Mouse (Mus musculus) kidney, postnatal 25 days (tissue): ENCODE measurements around the gene 4921504E06Rik.

Experiments used
- DNase-seq, 2 experiments: peaks; one replicate each; pipeline ENCODE4 v3.0.0; 2021; ENCODE audit warnings: mixed read lengths in 2 of 2

The 4921504E06Rik gene

GRCm38 (mm10) chr2:19416066-19416465 lies 137.6 kb downstream of the 4921504E06Rik start:
- no peak for DNase-seq

GRCm38 (mm10) chr2:19415063-19415521 lies 138.6 kb downstream of the 4921504E06Rik start:
- peak in 1 of 2 experiments; percentile 35 for DNase-seq

- DNase-seq = peak; percentile 71 to 78
These were observed 139.3 kb downstream of the 4921504E06Rik start for GRCm38 (mm10) chr2:19414222-19414965.
